Mouse (Mus musculus): ENCODE measurements around the gene Aldh1a3. TPM values are rescaled to one million over a fixed set of nuclear protein-coding genes. Genes with fewer than 3 reads are reported as not detected.

The Aldh1a3 gene
- total RNA-seq (2021): 1 to 10 TPM; 1.1 to 1.5 TPM

DNA sequence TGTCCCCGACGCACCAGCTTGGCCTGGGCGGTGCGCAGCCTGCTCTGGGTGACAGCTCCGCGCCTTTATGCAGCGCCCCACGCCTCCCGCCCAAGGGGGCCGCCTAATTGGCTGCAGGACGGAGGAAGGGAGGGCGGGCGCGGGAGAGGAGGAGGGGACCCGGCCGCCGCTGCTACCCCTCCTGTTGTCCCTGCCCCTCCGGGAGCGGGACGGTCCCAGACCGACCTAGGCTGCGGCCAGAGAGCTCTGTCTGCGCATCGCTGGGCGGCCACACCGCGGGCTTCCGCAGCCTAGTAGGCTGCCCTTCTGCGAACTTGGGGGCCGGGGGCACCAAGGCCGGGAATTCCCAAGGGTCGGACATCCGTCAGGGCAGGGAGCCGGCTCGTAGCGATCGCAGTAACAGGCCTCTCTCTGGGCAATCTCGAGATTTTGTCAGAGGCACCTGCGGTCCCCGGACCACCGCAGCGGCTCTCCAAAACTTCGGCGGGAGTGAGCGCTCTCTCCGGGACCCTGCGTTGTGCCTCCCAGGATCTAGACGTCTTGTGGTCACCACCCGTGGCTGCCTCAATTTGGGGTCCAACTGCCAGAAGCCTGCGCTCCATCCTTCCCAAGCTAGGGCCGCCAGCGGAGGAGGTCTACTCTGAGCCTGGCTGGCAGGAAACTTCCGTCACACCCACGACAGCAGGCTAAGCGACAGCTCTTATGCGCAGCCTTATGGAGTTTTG is at the start of gene Aldh1a3:
Gene Aldh1a3 (minus strand): TSS at position 81 of the 725 bp plus-strand sequence.
- peak; percentile 48 to 50 for DNase-seq
- intact Hi-C loops (cut with DNase I): no loop called here

DNA sequence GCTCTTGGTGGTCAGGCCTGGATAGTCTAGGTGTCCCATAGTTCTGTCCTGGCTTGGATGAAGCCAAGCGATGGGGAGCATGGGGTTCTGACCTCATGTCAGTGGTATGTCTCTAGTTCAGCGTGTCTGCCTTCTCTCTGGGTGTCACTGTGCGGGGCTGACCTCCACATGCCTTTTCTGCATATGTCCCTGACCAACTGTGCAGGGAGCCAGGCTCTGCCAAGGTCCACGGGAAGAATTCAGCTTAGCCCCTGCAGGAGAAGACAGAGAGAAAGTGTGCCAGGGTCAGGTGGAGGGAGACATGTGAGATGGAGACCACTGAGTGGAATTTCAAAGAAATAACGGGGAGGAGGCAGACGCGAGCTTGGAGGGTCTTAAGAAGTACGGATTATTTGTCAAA is 49.0 kb upstream of the Aldh1a3 start:
- intact Hi-C loops (cut with DNase I): no loop called here
- DNase-seq: no peak

DNA sequence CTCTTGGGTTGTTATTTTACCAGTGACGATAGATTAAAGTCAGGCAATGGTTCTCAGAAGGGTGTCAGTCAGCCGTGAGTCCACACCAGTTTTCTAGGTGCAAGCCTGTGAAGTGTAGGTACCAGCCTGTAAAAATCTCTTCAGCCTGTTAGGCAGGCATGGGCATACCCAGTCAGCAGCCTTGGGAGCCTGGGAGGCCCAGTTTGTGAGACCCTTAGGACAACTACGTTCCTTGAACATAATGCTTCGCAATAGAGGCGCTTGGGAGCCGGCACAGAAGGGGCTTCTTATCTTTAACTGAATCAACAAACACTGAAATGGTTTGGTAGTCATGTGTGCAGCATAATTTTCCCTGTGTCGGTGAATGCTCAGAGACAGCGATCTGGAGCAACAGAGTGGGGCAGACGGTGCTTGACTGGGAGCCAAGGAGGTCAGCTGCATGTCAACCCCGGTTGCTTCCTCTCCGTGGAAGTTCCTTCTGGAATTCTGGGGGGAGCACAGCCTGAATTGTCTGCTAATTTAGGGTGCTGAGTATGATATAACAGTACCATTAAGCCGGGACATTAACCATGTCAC is 44.4 kb upstream of the Aldh1a3 start:
- intact Hi-C loops (cut with DNase I): no loop called here
- no peak for DNase-seq

- no peak for DNase-seq
- intact Hi-C loops (cut with DNase I): no loop called here
Observed at GRCm38 (mm10) chr7:66466641-66467040, 39.3 kb upstream of the Aldh1a3 start.

DNA sequence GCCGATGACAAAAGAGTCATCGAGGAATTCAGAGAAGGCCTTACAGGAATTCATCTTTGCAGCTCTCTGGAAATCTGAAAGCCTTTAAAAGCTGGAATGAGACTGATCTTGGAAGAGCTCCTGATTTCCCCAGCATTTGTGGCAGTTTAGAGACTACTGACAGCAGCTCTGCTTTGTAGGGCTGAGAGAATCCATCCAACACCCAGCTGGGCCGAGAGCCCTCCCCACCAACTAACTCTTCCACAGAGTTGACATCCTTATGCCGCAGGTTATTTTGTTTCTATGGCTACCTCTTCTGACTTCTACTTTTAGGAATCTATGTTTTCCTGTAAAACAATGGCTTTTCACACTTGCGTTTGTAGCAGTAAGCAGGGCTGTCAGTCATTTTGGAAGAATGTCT is 37.9 kb upstream of the Aldh1a3 start:
- DNase-seq: no peak
- intact Hi-C loops (cut with DNase I): no loop called here

- intact Hi-C loops (cut with DNase I): no loop called here
- no peak for DNase-seq
Observed at GRCm38 (mm10) chr7:66463081-66463480, 35.8 kb upstream of the Aldh1a3 start.

GRCm38 (mm10) chr7:66451622-66452295 is 24.4 kb upstream of the Aldh1a3 start:
- no peak for DNase-seq
- intact Hi-C loops (cut with DNase I): no loop called here

DNA sequence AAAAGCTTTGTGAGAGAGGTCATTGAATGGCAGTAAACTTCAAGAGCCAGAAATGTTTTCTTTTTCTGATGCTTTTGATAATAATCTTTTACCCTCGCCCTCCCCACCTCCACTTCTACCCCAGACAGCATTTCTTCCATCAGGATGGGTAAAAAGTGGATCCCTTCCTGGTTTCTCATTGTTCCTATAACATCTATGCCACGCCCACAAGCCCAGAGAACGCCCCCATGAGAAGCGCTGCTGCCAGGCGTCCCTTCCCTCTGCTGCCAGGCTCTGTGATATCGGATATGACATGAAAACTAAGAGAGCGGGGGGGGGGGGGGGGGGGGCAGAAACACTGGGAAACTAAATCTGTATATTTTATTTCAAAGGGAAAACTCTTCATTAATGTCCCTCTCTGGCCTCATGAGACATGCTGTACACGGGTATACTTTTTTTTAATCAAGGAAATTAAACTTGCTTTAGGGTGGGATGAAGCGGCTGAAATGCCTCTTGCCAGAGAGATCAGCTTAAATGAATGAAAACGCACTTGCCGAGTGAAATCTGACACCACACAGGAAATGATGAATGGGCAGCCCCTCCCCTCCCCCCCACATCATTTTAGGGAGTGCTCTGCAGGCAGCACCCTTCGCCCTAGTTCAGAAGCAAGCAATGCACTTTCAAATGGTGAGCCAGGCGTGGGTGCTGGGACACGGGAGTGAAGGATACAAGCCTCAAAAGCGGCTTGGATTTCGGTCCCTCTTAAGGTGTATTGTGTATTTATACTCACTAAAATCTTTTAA is 22.8 kb upstream of the Aldh1a3 start:
- intact Hi-C loops (cut with DNase I): no loop called here
- no peak for DNase-seq

DNA sequence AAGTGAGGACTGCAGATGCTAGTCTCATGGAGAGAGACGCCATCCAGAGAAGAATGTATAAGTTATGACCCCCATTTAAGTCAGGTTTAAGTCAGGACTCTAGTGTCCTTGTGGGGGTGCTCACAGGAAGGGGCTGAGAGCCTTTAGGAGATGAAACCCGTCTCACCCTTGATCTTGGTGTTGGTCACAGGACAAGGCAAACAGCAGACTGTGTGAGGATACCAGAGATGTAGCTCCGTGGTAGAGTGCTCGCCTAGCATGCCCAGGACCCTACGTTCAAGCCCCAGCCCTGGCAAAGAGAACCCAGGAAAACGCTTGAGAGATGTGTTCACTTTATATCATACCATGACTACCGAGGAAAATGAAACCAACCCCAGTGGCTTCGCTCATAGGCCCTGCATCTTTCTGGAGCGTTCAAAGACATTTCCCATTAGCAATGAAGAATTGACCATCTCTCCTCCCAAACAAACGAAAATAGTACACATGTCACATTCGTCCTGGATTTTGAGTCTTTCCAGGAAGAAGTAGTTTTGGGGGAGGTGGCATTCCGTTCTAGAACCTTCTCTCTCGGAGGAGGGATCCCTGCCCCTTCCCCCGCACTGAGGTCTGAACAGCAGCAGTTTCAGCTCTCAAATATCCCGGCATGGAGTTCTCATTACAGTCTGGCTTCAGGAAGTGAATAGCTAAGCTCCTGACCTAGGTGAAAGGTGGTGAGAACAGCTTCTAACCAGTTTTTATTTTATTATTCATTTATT is 21.6 kb upstream of the Aldh1a3 start:
- no peak for DNase-seq
- intact Hi-C loops (cut with DNase I): no loop called here

GRCm38 (mm10) chr7:66448304-66448703 is 21.0 kb upstream of the Aldh1a3 start:
- intact Hi-C loops (cut with DNase I): no loop called here
- no peak for DNase-seq

- intact Hi-C loops (cut with DNase I): no loop called here
- DNase-seq: no peak
Observed at GRCm38 (mm10) chr7:66446860-66447259, 19.5 kb upstream of the Aldh1a3 start.

DNA sequence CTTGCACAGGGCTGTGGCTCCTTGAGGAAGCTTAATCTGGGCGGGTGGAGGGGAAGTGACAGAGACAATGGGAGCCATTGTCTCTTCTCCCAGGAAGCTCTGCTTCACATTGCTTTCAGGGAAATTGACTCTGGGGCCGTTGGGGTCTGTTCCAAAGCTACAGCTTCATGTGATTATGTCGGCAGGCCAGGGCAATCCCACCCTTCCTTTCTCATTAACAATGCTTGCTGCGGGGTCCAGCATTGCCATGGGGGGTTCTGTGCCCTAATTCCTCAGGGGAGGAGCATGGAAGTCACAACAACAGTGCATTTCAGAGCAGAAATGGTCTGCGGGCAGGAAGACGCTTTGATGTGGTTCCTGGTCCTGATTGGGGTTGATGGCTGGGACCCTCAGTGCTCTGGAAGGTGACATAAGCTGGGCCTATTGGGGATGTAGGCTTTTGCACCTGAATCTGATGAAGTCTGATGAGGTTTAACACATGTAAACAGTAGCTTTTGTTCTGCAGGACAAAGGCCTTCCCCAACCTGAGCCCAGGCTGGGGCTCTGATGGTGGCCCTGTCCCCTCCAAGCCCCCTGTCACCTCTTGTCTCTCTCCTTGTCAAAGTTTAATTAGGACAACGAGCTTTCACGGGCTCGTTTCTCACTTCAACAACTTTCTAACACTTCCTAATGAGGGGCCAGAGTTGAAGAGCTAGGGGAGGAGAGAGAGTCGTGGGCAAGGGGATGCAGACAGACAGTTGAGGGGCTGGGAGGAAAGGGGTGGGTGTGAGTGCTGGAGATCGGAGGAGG is 18.0 kb upstream of the Aldh1a3 start:
- intact Hi-C loops (cut with DNase I): no loop called here
- no peak for DNase-seq

GRCm38 (mm10) chr7:66444706-66445105 is 17.4 kb upstream of the Aldh1a3 start:
- intact Hi-C loops (cut with DNase I): no loop called here
- no peak for DNase-seq

DNA sequence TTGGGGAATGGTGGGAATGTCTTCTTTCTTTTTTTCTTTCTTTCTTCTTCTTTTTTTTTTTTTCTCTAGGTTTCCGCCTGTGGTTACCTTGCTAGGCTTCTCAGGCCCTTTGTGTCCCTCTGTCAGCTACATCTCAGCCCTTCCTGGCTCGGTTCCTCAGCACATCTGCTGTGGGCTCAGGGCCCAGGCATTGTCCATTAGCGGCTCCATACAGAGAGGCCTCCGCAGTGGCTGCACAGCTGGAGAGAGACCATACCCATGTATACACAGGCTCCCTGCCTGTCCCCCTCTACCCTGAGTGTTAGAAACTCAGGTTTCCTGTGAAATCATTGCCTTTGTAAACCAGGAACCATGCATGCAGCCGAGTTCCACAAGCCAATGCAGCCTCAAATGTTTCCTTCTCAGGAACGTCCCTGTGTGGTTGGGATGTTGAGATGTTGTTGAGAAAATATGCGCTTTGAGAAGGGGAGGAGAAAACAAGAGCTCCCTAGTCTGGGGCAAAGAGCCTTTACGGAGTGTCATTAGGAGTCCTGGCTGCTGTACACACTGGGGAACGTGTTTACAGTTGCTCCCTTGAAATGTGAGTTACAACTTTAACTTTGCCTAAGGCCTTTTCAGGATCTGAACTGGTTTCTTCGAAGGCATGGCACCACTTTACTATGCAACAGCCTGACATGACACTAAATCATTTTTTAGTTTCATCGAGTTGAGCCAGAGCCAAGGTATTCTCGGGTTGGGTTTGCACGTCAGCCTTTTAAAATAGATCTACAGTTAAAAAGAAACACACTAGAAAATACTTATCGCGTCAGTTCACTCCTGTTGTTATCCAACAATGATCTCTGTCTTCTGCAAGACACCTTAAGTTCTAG is 15.4 kb upstream of the Aldh1a3 start:
- intact Hi-C loops (cut with DNase I): no loop called here
- peak; percentile 19 to 33 for DNase-seq

DNA sequence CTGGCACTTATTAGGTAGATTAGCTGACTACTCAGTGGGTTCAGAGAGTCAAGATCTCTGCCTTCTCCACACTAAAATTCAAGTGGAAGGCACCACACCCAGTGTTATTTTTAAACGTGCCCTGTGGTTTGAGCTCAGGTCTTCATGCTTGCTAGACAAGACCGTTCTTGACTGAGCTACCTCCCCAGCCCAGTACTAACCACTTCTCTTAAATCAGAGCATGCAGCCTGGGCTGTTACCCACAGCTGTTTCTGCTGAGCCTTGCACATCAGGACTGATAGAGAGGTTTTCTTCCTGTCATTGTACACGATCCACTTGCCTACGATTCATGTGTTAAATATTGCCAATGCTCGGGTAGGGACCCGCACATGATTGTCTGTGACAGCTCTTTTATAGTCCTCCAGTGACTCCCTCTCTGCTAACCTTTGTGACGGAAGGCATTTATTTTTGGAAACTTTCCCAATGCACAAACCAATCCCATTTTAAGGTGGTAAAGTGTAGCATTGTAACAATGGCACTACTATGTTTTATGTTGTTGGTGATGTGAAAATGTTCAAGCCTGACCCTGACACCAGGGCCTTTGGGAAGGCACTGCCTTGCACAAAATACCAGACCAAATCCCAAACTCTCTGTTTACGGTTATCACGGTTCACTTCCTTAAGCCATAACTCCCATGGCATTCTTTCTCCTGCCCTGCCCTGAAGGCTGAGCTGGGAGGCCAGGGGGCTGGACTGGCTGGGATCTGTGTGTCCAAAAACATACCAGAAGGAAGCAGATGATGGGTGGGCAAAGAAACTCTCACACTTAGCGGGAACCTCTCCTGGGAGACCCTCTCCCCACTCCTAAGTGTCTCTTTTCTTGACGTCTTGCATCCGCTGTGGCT is 11.7 kb upstream of the Aldh1a3 start:
- intact Hi-C loops (cut with DNase I): no loop called here
- no peak for DNase-seq

DNA sequence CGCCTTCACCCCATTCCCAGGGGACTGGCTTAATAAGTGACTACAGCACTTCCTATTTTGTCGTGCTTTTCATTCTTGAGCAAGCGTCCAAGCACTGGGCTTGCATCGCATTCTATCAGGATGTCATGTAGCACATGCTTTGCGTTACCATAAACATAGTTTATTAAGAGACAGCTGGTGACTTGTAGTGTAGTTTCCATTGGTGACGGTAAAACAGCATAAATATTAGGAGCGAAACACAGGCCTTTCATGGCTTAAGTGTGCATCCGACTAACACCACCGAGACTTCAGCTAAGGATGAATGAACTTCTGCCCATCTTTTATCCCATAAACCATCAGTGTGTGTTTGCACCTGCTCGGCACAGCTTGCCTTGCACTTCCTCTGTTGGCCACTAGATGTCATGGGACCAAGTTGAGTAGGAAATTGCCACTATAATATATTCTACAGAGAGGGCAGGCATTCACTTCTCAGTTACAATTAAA is 7.2 kb upstream of the Aldh1a3 start:
- intact Hi-C loops (cut with DNase I): loop anchor here (1.0 kb wide), 1 partner anchor 227 kb away; no protein-coding TSS in a partner anchor
- peak; percentile 64 to 76 for DNase-seq

DNA sequence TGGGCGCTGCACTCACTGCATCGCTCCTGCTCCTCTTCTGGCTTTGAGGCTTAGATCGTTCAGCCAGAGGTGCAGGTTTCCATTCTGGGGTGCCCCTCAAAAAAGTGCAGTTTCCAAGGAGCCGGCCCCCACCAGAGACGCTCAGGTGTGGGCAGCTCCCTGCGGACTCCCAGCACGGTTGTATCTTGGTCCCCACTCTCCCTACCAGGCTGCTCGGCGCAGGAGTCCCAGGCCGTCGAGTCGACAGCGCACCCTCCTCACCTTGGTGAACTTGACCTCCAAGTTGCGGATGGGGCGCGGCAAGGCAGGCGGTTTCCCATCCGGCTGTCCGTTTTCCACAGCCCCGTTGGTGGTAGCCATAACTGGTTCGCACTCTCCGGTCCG is 272 bp downstream of the Aldh1a3 start:
- DNase-seq: no peak
- intact Hi-C loops (cut with DNase I): no loop called here

DNA sequence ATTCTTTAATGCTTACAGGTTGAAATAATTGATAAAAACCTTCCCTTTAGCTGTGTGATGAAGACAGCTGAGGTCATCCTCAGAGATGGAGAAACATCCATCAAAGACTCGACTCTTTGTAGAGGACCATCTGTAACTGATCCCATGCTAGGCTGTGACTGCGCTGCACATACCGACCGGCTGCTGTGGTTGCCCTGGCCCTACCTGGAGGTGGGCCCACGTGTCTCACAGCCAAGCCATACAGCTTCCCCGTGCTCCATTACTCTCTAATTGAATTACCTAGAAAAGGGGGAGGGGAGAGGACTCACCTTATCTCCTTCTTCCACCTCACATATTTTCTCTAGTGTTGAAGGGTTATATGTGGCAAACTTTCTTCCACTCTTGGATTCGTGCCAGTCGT is 5.4 kb downstream of the Aldh1a3 start:
- intact Hi-C loops (cut with DNase I): no loop called here

More for the DNA sequence above, 5.4 kb downstream of the Aldh1a3 start:
- no peak for DNase-seq

Measured in heart, postnatal 36 days (tissue).